Mouse (Mus musculus) midbrain, postnatal 0 days (tissue): ENCODE measurements around the gene Sgca. TPM values are rescaled to one million over a fixed set of nuclear protein-coding genes. Genes with fewer than 3 reads are reported as not detected.
A peak's percentile ranks its signal among the peaks of the same experiment; 100 is the strongest.

Experiments used
- ATAC-seq: fragments of 200-750 bp; cut with Nextera tagmentation; 2 replicates; pipeline ENCODE4 v1.8.0; 2017; ENCODE audit warnings: moderate number of reproducible peaks, mild to moderate bottlenecking, moderate TSS enrichment, moderate library complexity; ENCODE audit not compliant: low FRiP score
- DNase-seq: peaks from one replicate; pipeline ENCODE4 v3.0.0-alpha.2; 2015; ENCODE audit warnings: low spot score
- H3K27ac ChIP-seq: fragments of 300-500 bp; sonication (generic); 2 replicates; pipeline ENCODE4 v1.5.1; 2014; ENCODE audit warnings: low read depth, mild to moderate bottlenecking, low read length, mixed read lengths
- H3K27me3 ChIP-seq: fragments of 300-500 bp; sonication (generic); 2 replicates; pipeline ENCODE4 v1.6.1; 2014; ENCODE audit warnings: low read length, control low read depth, mixed read lengths; ENCODE audit not compliant: insufficient read depth
- H3K36me3 ChIP-seq: fragments of 300-500 bp; sonication (generic); 2 replicates; pipeline ENCODE4 v1.6.1; 2014; ENCODE audit warnings: low read length, control low read depth, mixed read lengths; ENCODE audit not compliant: insufficient read depth
- H3K4me1 ChIP-seq: fragments of 300-500 bp; sonication (generic); 2 replicates; pipeline ENCODE4 v1.6.1; 2014; ENCODE audit warnings: mild to moderate bottlenecking, control low read depth, antibody characterized with exemption, low read length, mixed read lengths; ENCODE audit not compliant: insufficient read depth
- H3K4me2 ChIP-seq: fragments of 300-500 bp; sonication (generic); 2 replicates; pipeline ENCODE4 v1.6.1; 2014; ENCODE audit warnings: low read depth, mild to moderate bottlenecking, low read length, mixed read lengths; ENCODE audit not compliant: poor library complexity, severe bottlenecking
- H3K4me3 ChIP-seq: fragments of 300-500 bp; sonication (generic); 2 replicates; pipeline ENCODE4 v1.5.1; 2014; ENCODE audit warnings: low read depth, mild to moderate bottlenecking, low read length, moderate library complexity
- H3K9ac ChIP-seq: fragments of 300-500 bp; sonication (generic); replicated peaks from 2 replicates; pipeline ENCODE4 v1.6.1; 2014; ENCODE audit warnings: mild to moderate bottlenecking, low read length, moderate library complexity, mixed read lengths; ENCODE audit not compliant: poor library complexity, severe bottlenecking
- H3K9me3 ChIP-seq: fragments of 300-500 bp; sonication (generic); 2 replicates; pipeline ENCODE4 v1.6.1; 2016; ENCODE audit warnings: low read length, control low read depth
- CTCF ChIP-seq: IDR thresholded peaks from 2 replicates; pipeline ENCODE4 v1.5.1; 2016; ENCODE audit warnings: antibody characterized with exemption, mild to moderate bottlenecking
- WGBS: fragments of 180-500 bp; shearing (Covaris S2); extraction: QIAGEN DNeasy Blood & Tissue Kit; methylation state at CpG from one replicate; pipeline ENCODE4 v1.1.7; 2014; 5-methylcytosine and 5-hydroxymethylcytosine counted together
- polyA plus RNA-seq: library from polyadenylated mRNA; unstranded; fragments of >200 nt; fragmentation: Nextera tagmentation; extraction: Ambion mirVana; gene quantifications from 2 replicates; pipeline ENCODE4 v1.2.1, GENCODE M21; 2015
- total RNA-seq: library from RNA; depleted of rRNA; stranded (reverse); fragments of >200 nt; gene quantifications from 2 replicates; pipeline ENCODE4 v1.2.3, GENCODE M21; 2014

Gene Sgca
- total and polyA plus RNA-seq, 2 experiments from 2014 or later = 0.39 TPM; not detected in 1

DNA sequence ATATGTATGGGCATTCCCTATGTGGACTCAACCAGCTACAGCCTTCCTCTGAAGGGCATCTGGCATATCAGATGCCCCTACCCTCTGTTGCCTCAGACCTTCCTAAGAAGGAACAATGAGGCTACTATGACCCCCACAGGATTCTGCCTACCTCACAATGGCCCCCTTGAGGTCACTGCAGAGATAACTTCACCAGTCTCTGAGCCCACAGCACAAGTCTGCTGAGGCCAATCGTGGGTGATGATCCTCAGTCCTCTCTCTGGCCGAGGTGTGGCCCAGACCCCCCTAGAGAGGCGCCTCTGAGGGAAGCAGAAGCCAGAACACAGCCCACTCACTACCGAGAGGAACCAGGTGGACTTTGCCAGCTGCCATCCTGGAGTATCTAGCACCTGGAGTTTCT, 8.7 kb downstream of the Sgca start, which contains the start of gene Hils1:
Gene Hils1 (plus strand): TSS at position 175 of the 400 bp plus-strand sequence.
- ATAC-seq = no peak
- TF ChIP-seq CTCF = 0 out of 2 replicates have a peak, but pooled peaks have one; percentile 3
- WGBS = 67% methylated on average over 4 of the region's 4 CpGs

DNA sequence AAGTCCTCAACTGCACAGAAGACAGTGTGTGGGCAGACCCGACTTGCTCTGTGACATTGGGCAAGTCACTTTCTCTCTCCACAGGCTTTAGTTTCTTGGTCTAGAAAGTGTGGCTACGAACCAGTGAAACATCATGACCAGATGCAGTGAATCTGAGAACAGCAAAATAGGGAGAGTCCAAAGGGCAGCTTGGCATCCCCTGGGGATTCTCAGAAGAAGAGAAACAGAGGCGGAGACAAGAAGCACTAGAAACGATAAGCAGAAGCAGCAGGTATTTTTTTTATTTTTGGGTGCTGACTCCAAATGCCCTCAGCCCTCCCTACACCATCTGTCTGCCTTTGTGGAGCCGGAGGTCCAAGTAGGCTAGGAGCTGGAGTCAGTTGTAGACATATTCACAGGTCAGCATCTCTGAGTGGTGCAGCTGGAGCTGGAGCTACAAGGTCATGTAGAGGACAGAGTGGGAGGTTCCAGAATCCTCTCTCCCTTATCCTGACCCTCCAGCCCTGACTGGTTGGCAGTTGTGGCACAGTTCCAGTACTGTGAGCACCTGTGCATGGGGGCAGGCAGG, 13.5 kb downstream of the Sgca start:
- DNase-seq (no peak), ATAC-seq (no peak)
- Histone ChIP-seq H3K36me3 (no peaks in the 10 kb centered on the region), H3K27me3 (no peaks in the 10 kb centered on the region), H3K27ac (no peak overlapping the region), H3K4me3 (no peak overlapping the region), H3K4me2 (no peak overlapping the region), H3K9me3 (no peaks in the 10 kb centered on the region), H3K4me1 (no peaks in the 10 kb centered on the region), H3K9ac (no peak overlapping the region)
- 81% methylated on average over 5 of the region's 5 CpGs for WGBS
- TF ChIP-seq CTCF = no peak

More for the DNA sequence above, 8.7 kb downstream of the Sgca start, which contains the start of gene Hils1:
- H3K27me3 ChIP-seq = no peaks in the 10 kb centered on the region
- H3K9me3 ChIP-seq = no peaks in the 10 kb centered on the region
- no peak for DNase-seq
- H3K4me3 ChIP-seq = no peak within 1 kb of the TSS
- H3K36me3 ChIP-seq = no peaks in the 10 kb centered on the region
- H3K9ac ChIP-seq = no peak within 1 kb of the TSS
- no peaks in the 10 kb centered on the region for H3K4me1 ChIP-seq
- no peak within 1 kb of the TSS for H3K27ac ChIP-seq
- H3K4me2 ChIP-seq = no peak within 1 kb of the TSS

DNA sequence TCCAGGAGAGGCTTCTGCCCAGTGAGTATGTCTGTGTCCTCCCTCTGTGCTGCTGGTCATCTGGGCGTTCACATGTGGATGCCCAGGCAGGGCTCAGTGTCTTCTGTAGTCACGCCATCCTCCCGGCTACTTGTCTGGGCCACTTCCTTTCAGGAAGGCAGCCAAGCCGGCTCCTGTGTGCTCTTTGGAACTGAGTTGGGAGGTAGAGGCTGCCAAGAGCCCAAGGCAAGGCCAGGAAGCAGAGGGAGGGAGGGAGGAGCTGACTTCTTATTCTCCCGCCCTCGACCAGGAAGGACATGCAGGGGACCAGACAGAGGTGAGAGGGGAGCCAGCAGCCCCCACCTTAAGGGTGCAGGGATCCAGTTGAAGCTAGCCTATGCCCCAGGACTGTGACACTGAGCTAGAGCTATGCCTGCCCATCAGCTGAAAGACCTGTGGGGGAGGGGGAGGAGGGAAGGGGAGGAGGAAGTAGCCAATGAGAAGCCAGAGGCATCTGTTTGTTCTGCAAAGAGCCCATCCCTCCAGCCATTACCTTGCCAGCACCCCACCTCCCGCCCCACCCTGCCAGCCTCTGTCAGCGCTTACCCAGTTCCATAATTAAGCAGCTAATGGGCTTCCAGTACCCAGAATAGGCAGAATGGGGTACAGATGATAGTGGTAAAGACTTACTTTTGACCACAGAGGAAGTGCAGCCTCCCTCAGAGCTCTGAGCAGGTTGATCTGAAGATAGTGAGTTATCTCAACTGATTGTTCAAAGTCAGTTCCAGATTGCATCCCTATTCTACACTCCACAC, 17.9 kb downstream of the Sgca start:
- H3K36me3 ChIP-seq = no peaks in the 10 kb centered on the region
- H3K27ac ChIP-seq = no peak overlapping the region
- no peak overlapping the region for H3K4me3 ChIP-seq
- 25% methylated on average over 8 of the region's 8 CpGs for WGBS
- H3K4me2 ChIP-seq = no peak overlapping the region
- H3K27me3 ChIP-seq = no peaks in the 10 kb centered on the region
- no peaks in the 10 kb centered on the region for H3K9me3 ChIP-seq
- TF ChIP-seq CTCF = no peak
- no peak for ATAC-seq
- H3K4me1 ChIP-seq = no peaks in the 10 kb centered on the region
- H3K9ac ChIP-seq = no peak overlapping the region
- DNase-seq = peak; percentile 80

DNA sequence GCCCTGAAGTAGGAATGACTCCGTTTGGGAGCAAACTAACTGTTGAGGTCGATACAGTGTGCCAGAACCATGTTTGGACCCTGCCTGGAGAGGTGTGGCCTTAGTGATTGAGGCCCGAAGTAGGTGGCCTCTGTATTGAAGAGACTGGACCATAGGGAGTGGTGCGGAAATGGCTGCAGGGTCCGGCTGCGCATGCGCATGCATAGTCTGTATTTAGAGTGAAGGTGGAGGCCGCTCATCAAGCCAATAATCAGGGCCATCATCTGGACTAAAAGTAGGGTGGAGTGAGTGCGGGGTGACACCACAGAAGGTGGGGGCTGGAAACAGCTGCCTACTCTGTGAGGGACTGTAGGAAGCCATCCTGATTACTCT, 18.4 kb downstream of the Sgca start:
- no peak overlapping the region for H3K27ac ChIP-seq
- H3K4me3 ChIP-seq = no peak overlapping the region
- H3K9me3 ChIP-seq = no peaks in the 10 kb centered on the region
- no peaks in the 10 kb centered on the region for H3K27me3 ChIP-seq
- no peak for ATAC-seq
- no peak overlapping the region for H3K9ac ChIP-seq
- no peaks in the 10 kb centered on the region for H3K36me3 ChIP-seq
- H3K4me1 ChIP-seq = no peaks in the 10 kb centered on the region
- TF ChIP-seq CTCF = no peak
- DNase-seq = no peak
- 87% methylated on average over 9 of the region's 9 CpGs for WGBS
- H3K4me2 ChIP-seq = no peak overlapping the region

DNA sequence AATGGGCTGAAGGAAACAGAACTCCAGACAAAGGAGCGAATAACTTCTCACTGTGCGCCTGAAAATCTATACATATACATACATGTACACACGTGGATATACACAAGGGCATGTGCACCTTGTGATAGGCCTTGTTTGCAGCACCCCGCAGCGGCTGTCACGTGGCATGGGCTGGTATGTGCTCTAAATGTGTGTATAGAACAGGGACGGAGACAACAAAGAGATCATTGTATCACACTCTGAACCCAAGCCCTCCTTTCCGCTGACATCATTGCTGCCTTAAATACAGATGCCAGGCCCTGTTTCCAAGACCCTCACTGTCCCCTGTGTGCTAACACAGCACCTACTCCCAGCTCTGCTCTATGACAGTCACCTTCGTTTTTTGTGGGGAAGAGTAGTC, 21.0 kb downstream of the Sgca start:
- DNase-seq (no peak), ATAC-seq (no peak)
- no peak overlapping the region for H3K4me3 ChIP-seq
- H3K9ac ChIP-seq = no peak overlapping the region
- no peaks in the 10 kb centered on the region for H3K36me3 ChIP-seq
- H3K27ac ChIP-seq = no peak overlapping the region
- TF ChIP-seq CTCF = no peak
- WGBS = 71% methylated on average over 9 of the region's 9 CpGs
- H3K4me2 ChIP-seq = no peak overlapping the region
- H3K9me3 ChIP-seq = no peaks in the 10 kb centered on the region
- no peaks in the 10 kb centered on the region for H3K27me3 ChIP-seq
- H3K4me1 ChIP-seq = no peaks in the 10 kb centered on the region

DNA sequence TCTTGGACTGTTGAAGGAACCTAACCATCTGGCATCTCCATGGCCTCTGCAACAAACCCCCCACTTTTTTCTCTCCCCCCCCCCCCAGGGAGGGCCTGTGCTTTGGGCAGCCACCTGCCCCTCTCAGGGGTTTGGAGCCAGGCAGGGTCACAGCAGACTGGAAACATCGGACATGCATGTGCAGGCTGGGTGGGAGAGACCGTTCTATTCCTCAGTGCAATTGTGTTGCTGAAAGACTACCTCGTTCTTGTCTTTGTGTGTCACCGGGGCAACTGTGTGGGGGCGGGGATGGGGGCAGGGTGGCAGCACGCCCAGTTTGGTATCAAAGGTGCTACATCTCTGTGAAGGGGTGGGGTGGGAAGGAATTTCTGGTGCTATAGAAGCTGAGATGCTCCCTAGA, 24.0 kb downstream of the Sgca start:
- no peak for DNase-seq
- Histone ChIP-seq H3K36me3 (no peaks in the 10 kb centered on the region), H3K4me3 (no peak overlapping the region), H3K9ac (no peak overlapping the region), H3K27me3 (no peaks in the 10 kb centered on the region), H3K9me3 (no peaks in the 10 kb centered on the region), H3K4me1 (no peaks in the 10 kb centered on the region), H3K27ac (no peak overlapping the region), H3K4me2 (no peak overlapping the region)
- ATAC-seq = no peak
- no peak for TF ChIP-seq CTCF
- 7% methylated on average over 6 of the region's 6 CpGs for WGBS
